Mouse (Mus musculus): ENCODE data around the gene H3f3b. TPM values are rescaled to one million over a fixed set of nuclear protein-coding genes. Genes with fewer than 3 reads are reported as not detected.

The H3f3b gene
- 1,000 to 10,000 TPM; 1,503 to 1,566 TPM for total RNA-seq (2023)

GRCm38 (mm10) chr11:116027756-116028155 is at the start of gene H3f3b:
H3f3b (minus strand) TSS chr11:116027962.

GRCm38 (mm10) chr11:116030088-116030897 is 2.5 kb upstream of the H3f3b start, which contains the start of gene Unk:
Unk (plus strand) TSS chr11:116030322.

GRCm38 (mm10) chr11:116012262-116012947 is 15.4 kb downstream of the H3f3b start, which contains the start of gene Galk1:
Galk1 (minus strand) TSS chr11:116012719.

GRCm38 (mm10) chr11:115974309-115975082 is 53.3 kb downstream of the H3f3b start, which contains the start of gene Itgb4:
Itgb4 (plus strand) TSS chr11:115974709.

Other genes with a start within 250 kb of the H3f3b start
- 1 to 10 TPM; 1.8 to 2.3 TPM for gene Caskin2, start 214.3 kb downstream of the H3f3b start, total RNA-seq (2023)
- gene Tsen54, start 213.2 kb downstream of the H3f3b start, total RNA-seq (2023), result 10 to 100 TPM; 24.8 to 26.0 TPM
- gene Llgl2, start 203.9 kb downstream of the H3f3b start, total RNA-seq (2023), result 10 to 100 TPM; 40.6 to 43.0 TPM
- gene Myo15b, start 169.6 kb downstream of the H3f3b start, total RNA-seq (2023), result 1 to 10 TPM in 1 of 2 experiments, not detected in 1; 1.2 TPM
- 1 to 10 TPM; 2.2 to 2.4 TPM for gene Smim5, start 128.0 kb downstream of the H3f3b start, total RNA-seq (2023)
- gene Smim6, start 115.9 kb downstream of the H3f3b start, total RNA-seq (2023), result not detected
- 10 to 100 TPM; 41.0 to 56.5 TPM for gene Sap30bp, start 94.7 kb downstream of the H3f3b start, total RNA-seq (2023)
- 10 to 100 TPM; 21.4 to 23.4 TPM for gene Recql5, start 94.5 kb downstream of the H3f3b start, total RNA-seq (2023)
- under 1 TPM in 1 of 2 experiments, not detected in 1; 0.12 TPM for gene Itgb4, start 53.3 kb downstream of the H3f3b start, total RNA-seq (2023)
- gene Galk1, start 15.2 kb downstream of the H3f3b start, total RNA-seq (2023), result 10 to 100 TPM; 16.1 to 20.7 TPM
- gene Unk, start 2.4 kb upstream of the H3f3b start, total RNA-seq (2023), result 10 to 100 TPM; 49.6 to 53.8 TPM
- gene Unc13d, start 50.0 kb upstream of the H3f3b start, total RNA-seq (2023), result 10 to 100 TPM; 87.7 TPM
- gene Wbp2, start 59.0 kb upstream of the H3f3b start, total RNA-seq (2023), result 100 to 1,000 TPM; 145 to 163 TPM
- 1 to 10 TPM; 1.9 to 3.2 TPM for gene Trim47, start 99.2 kb upstream of the H3f3b start, total RNA-seq (2023)
- gene Trim65, start 103.2 kb upstream of the H3f3b start, total RNA-seq (2023), result 10 to 100 TPM; 37.9 to 43.8 TPM
- gene Mrpl38, start 110.9 kb upstream of the H3f3b start, total RNA-seq (2023), result 10 to 100 TPM; 47.3 to 65.1 TPM
- gene Fbf1, start 140.2 kb upstream of the H3f3b start, total RNA-seq (2023), result 10 to 100 TPM; 27.4 to 31.2 TPM
- 10 to 100 TPM; 39.4 to 48.5 TPM for gene Ten1, start 170.9 kb upstream of the H3f3b start, total RNA-seq (2023)
- 10 to 100 TPM; 24.5 to 35.6 TPM for gene Acox1, start 171.1 kb upstream of the H3f3b start, total RNA-seq (2023)
- gene Evpl, start 210.1 kb upstream of the H3f3b start, total RNA-seq (2023), result under 1 TPM; 0.20 to 0.36 TPM
- gene Srp68, start 246.3 kb upstream of the H3f3b start, total RNA-seq (2023), result 10 to 100 TPM; 63.3 to 67.3 TPM

Data from T-cell, adult 66 days (primary cell).